In the genomic region with DNA sequence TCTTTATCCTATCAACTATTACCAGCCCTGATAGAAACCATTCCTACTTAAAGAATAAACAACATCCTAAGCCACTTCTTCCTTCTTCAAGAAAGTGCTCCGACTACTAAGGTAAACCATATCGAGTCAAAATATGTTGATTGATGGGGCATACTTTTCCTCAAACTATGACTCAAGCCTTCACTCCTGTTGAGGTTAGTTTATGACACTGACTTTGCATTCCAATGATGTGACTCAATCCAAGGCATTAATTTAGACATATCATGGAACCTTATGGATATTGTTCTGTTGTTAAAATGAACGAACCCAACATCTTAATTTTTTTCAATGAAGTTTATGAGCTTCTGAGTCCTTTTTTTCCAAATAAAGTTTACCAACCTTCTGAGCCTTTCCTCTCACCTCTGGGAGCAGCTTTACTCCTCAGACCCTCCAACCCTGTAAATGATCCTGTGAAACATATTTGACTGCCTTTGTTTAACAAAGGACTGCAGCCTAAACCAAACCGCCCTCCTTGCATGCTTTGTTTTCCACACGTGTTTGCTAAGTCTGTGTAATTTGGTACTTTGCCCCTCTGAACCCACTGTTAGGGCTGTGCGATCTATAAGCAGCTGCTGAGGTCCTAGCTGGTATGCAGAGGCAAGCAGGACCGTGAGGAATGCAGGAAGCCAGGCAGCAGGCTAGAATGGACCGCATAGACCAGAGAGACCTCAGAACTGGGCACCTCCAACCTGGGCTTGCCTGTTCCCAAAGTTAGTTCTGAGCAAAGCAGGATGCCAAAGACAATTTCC, we compare ENCODE assay signal across 25 mouse cellular contexts.
DNase-seq lines count a peak whose midpoint lies in the region; ATAC-seq and TF ChIP-seq lines count a peak whose summit lies in the region.
"Had no signal": no experiment of that assay in that cellular context is flagged by ENCODE, and none has a peak within 500 bp of the region (broad histone marks: within the 10 kb centered on the region; RNA-seq: fewer than 3 reads in every experiment).

No protein-coding gene starts in this region.

- H3ac ChIP-seq in myocyte (ENCODE audit: control insufficient read depth, insufficient read length) = no peak overlapping the region

- peak; percentile 50; the same call in 1 of the 2 replicates for ATAC-seq in stomach, embryonic 16.5 days (ENCODE audit: insufficient read depth, low FRiP score)
- no peak for ATAC-seq in stomach, postnatal 0 days (ENCODE audit: low FRiP score, low TSS enrichment)
- ATAC-seq in intestine, embryonic 15.5 days = peak; percentile 67
- peak; percentile 53; the same call in 1 of the 2 replicates for ATAC-seq in limb, embryonic 14.5 days (ENCODE audit: low FRiP score, low read depth)
- no peak for ATAC-seq in heart, embryonic 11.5 days (replicated peaks; ENCODE audit: insufficient number of reproducible peaks, low FRiP score, low TSS enrichment)
- ATAC-seq: forebrain, embryonic 15.5 days had no signal

- H3K36me3 ChIP-seq in stomach, embryonic 16.5 days (ENCODE audit: control insufficient read depth, insufficient read depth, low read length) = no peaks in the 10 kb centered on the region
- no peaks in the 10 kb centered on the region for H3K36me3 ChIP-seq in stomach, postnatal 0 days (ENCODE audit: control insufficient read depth, insufficient read depth, low read length)
- H3K36me3 ChIP-seq in intestine, embryonic 15.5 days = no peaks in the 10 kb centered on the region
- H3K36me3 ChIP-seq in limb, embryonic 14.5 days (ENCODE audit: control insufficient read depth, insufficient read depth, low read length) = no peaks in the 10 kb centered on the region
- H3K36me3 ChIP-seq in myocyte (ENCODE audit: control insufficient read depth, insufficient read depth) = no peaks in the 10 kb centered on the region
- no peaks in the 10 kb centered on the region for H3K36me3 ChIP-seq in heart, embryonic 10.5 days
- H3K36me3 ChIP-seq in heart, embryonic 11.5 days (ENCODE audit: control insufficient read depth, insufficient read depth, low read length) = no peaks in the 10 kb centered on the region
- H3K36me3 ChIP-seq: embryonic facial prominence, embryonic 13.5 days; forebrain, embryonic 15.5 days; hindbrain, embryonic 13.5 days; lung, embryonic 15.5 days; neural tube, embryonic 13.5 days had no signal

- no peak overlapping the region for H3K4me2 ChIP-seq in stomach, embryonic 16.5 days (ENCODE audit: low read depth, low read length)
- no peak overlapping the region for H3K4me2 ChIP-seq in stomach, postnatal 0 days (replicated peaks; ENCODE audit: low read depth)
- no peak overlapping the region for H3K4me2 ChIP-seq in intestine, embryonic 15.5 days (replicated peaks)
- H3K4me2 ChIP-seq in limb, embryonic 14.5 days (replicated peaks; ENCODE audit: low read depth, low read length, severe bottlenecking) = no peak overlapping the region
- H3K4me2 ChIP-seq in myocyte (ENCODE audit: low read depth) = peak overlapping the region; percentile 39
- H3K4me2 ChIP-seq in heart, embryonic 11.5 days = no peak overlapping the region
- H3K4me2 ChIP-seq: embryonic facial prominence, embryonic 13.5 days; forebrain, embryonic 15.5 days; hindbrain, embryonic 13.5 days; lung, embryonic 15.5 days; neural tube, embryonic 13.5 days had no signal

- no peaks in the 10 kb centered on the region for H3K9me3 ChIP-seq in stomach, embryonic 16.5 days (replicated peaks; ENCODE audit: control insufficient read depth, low read length)
- H3K9me3 ChIP-seq in stomach, postnatal 0 days (ENCODE audit: control insufficient read depth, low read length) = no peaks in the 10 kb centered on the region
- no peaks in the 10 kb centered on the region for H3K9me3 ChIP-seq in intestine, embryonic 15.5 days
- no peaks in the 10 kb centered on the region for H3K9me3 ChIP-seq in limb, embryonic 14.5 days (ENCODE audit: control insufficient read depth, low read length)
- H3K9me3 ChIP-seq in heart, embryonic 10.5 days = no peaks in the 10 kb centered on the region
- no peaks in the 10 kb centered on the region for H3K9me3 ChIP-seq in heart, embryonic 11.5 days (replicated peaks; ENCODE audit: control insufficient read depth, low read length)
- H3K9me3 ChIP-seq: embryonic facial prominence, embryonic 13.5 days; forebrain, embryonic 15.5 days; hindbrain, embryonic 13.5 days; lung, embryonic 15.5 days; neural tube, embryonic 13.5 days had no signal

- H3K9ac ChIP-seq in stomach, embryonic 16.5 days (ENCODE audit: low read length) = no peak overlapping the region
- H3K9ac ChIP-seq in stomach, postnatal 0 days (ENCODE audit: low read length) = no peak overlapping the region
- no peak overlapping the region for H3K9ac ChIP-seq in intestine, embryonic 15.5 days
- H3K9ac ChIP-seq in limb, embryonic 14.5 days (ENCODE audit: low read depth, low read length, severe bottlenecking) = no peak overlapping the region
- H3K9ac ChIP-seq in heart, embryonic 11.5 days (ENCODE audit: low read depth, low read length) = no peak overlapping the region
- H3K9ac ChIP-seq: embryonic facial prominence, embryonic 13.5 days; forebrain, embryonic 15.5 days; hindbrain, embryonic 13.5 days; lung, embryonic 15.5 days; neural tube, embryonic 13.5 days had no signal

- no peak overlapping the region for H3K4me3 ChIP-seq in stomach, embryonic 16.5 days (replicated peaks; ENCODE audit: low read length)
- no peak overlapping the region for H3K4me3 ChIP-seq in stomach, postnatal 0 days (ENCODE audit: low read depth, low read length)
- H3K4me3 ChIP-seq in intestine, embryonic 15.5 days (replicated peaks) = no peak overlapping the region
- H3K4me3 ChIP-seq in limb, embryonic 14.5 days (replicated peaks; ENCODE audit: low read length) = no peak overlapping the region
- H3K4me3 ChIP-seq in myocyte = no peak overlapping the region
- H3K4me3 ChIP-seq in heart, embryonic 10.5 days = no peak overlapping the region
- H3K4me3 ChIP-seq in heart, embryonic 11.5 days (ENCODE audit: low read depth, low read length) = no peak overlapping the region
- H3K4me3 ChIP-seq: embryonic facial prominence, embryonic 13.5 days; forebrain, embryonic 15.5 days; hindbrain, embryonic 13.5 days; lung, embryonic 15.5 days; neural tube, embryonic 13.5 days had no signal

- H3K27me3 ChIP-seq in stomach, embryonic 16.5 days (ENCODE audit: control insufficient read depth, insufficient read depth, low read length) = no peaks in the 10 kb centered on the region
- no peaks in the 10 kb centered on the region for H3K27me3 ChIP-seq in stomach, postnatal 0 days (ENCODE audit: control insufficient read depth, insufficient read depth, low read length)
- H3K27me3 ChIP-seq in intestine, embryonic 15.5 days (replicated peaks) = no peaks in the 10 kb centered on the region
- no peaks in the 10 kb centered on the region for H3K27me3 ChIP-seq in limb, embryonic 14.5 days (ENCODE audit: control insufficient read depth, insufficient read depth, low read length)
- H3K27me3 ChIP-seq in myocyte (ENCODE audit: control insufficient read depth, insufficient read depth, insufficient read length) = no peaks in the 10 kb centered on the region
- H3K27me3 ChIP-seq in heart, embryonic 10.5 days (ENCODE audit: insufficient read depth, poor library complexity, severe bottlenecking) = no peaks in the 10 kb centered on the region
- no peaks in the 10 kb centered on the region for H3K27me3 ChIP-seq in heart, embryonic 11.5 days (ENCODE audit: control insufficient read depth, insufficient read depth, low read length)
- H3K27me3 ChIP-seq: forebrain, embryonic 15.5 days; hindbrain, embryonic 13.5 days; lung, embryonic 15.5 days; neural tube, embryonic 13.5 days had no signal

- 28% methylated on average over 8 of the region's 8 CpGs for WGBS in stomach, embryonic 16.5 days
- WGBS in stomach, postnatal 0 days = 22% methylated on average over 8 of the region's 8 CpGs
- 24% methylated on average over 8 of the region's 8 CpGs for WGBS in intestine, embryonic 15.5 days
- 29% methylated on average over 8 of the region's 8 CpGs for WGBS in limb, embryonic 14.5 days
- WGBS in heart, embryonic 10.5 days = 78% methylated on average over 8 of the region's 8 CpGs
- WGBS in heart, embryonic 11.5 days (ENCODE audit: insufficient replicate concordance) = 73% methylated on average over 8 of the region's 8 CpGs

- H3K4me1 ChIP-seq in stomach, embryonic 16.5 days (ENCODE audit: control insufficient read depth, insufficient read depth, low read length) = peaks cover 8% of the 10 kb centered on the region
- H3K4me1 ChIP-seq in stomach, postnatal 0 days (replicated peaks; ENCODE audit: control insufficient read depth, insufficient read depth) = no peaks in the 10 kb centered on the region
- 0 out of 2 replicates have a peak, but pooled peaks cover 6% of the 10 kb centered on the region for H3K4me1 ChIP-seq in intestine, embryonic 15.5 days (replicated peaks)
- H3K4me1 ChIP-seq in limb, embryonic 14.5 days (ENCODE audit: control insufficient read depth, insufficient read depth, low read length) = peaks cover 29% of the 10 kb centered on the region
- H3K4me1 ChIP-seq in heart, embryonic 10.5 days = no peaks in the 10 kb centered on the region
- H3K4me1 ChIP-seq in heart, embryonic 11.5 days (ENCODE audit: control insufficient read depth, insufficient read depth, low read length) = no peaks in the 10 kb centered on the region
- H3K4me1 ChIP-seq: forebrain, embryonic 15.5 days; hindbrain, embryonic 13.5 days had no signal

- no peak for TF ChIP-seq CTCF in stomach, postnatal 0 days (IDR thresholded peaks at IDR 0.05; ENCODE audit: low read depth)

- TF ChIP-seq POLR2A in limb, embryonic 14.5 days (IDR thresholded peaks at IDR 0.05; ENCODE audit: borderline replicate concordance, extremely low read depth, insufficient read depth, insufficient read length) = no peak
- no peak for TF ChIP-seq POLR2A in myocyte (IDR thresholded peaks at IDR 0.05; ENCODE audit: insufficient read length, low read depth)

- TF ChIP-seq EP300 in stomach, postnatal 0 days (optimal IDR thresholded peaks at IDR 0.05) = no peak

- H3K27ac ChIP-seq in stomach, embryonic 16.5 days (ENCODE audit: low read length) = no peak overlapping the region
- H3K27ac ChIP-seq in stomach, postnatal 0 days (replicated peaks) = no peak overlapping the region
- no peak overlapping the region for H3K27ac ChIP-seq in intestine, embryonic 15.5 days
- no peak overlapping the region for H3K27ac ChIP-seq in limb, embryonic 14.5 days (replicated peaks; ENCODE audit: low read depth, low read length)
- no peak overlapping the region for H3K27ac ChIP-seq in heart, embryonic 10.5 days
- no peak overlapping the region for H3K27ac ChIP-seq in heart, embryonic 11.5 days (ENCODE audit: low read depth, low read length)
- H3K27ac ChIP-seq: embryonic facial prominence, embryonic 13.5 days; forebrain, embryonic 15.5 days; hindbrain, embryonic 13.5 days; lung, embryonic 15.5 days; neural tube, embryonic 13.5 days had no signal

- DNase-seq in stomach, postnatal 0 days (ENCODE audit: low spot score) = no peak
- DNase-seq in limb, embryonic 14.5 days (ENCODE audit: low spot score) = no peak
- no peak for DNase-seq in heart, embryonic 10.5 days (ENCODE audit: low spot score)
- no peak for DNase-seq in frontal cortex, postnatal 36 days (ENCODE audit: low spot score in 2 of 2)
- DNase-seq: adrenal gland, postnatal 10 days; cerebellum, adult 18-20 months; cerebellum, postnatal 14 days; gastrocnemius, postnatal 14 days; heart, adult 11 months; heart, postnatal 36 days; kidney, adult 11 months; layer of hippocampus, adult 9-11 months; left cerebral cortex, postnatal 4 days; lung, postnatal 4 days; midbrain, embryonic 14.5 days; retina, postnatal 1 day had no signal

- H3K79me2 ChIP-seq in myocyte (ENCODE audit: control insufficient read depth, insufficient read depth) = no peaks in the 10 kb centered on the region

Comparison
In these comparisons a context has a peak if more than half of its experiments do, and no peak if none do; other contexts are left out.
1. ATAC-seq: peak in stomach, embryonic 16.5 days (single experiment), intestine, embryonic 15.5 days (single experiment) and limb, embryonic 14.5 days (single experiment); none in stomach, postnatal 0 days (single experiment) and heart, embryonic 11.5 days (single experiment).